Mouse (Mus musculus) c-Kit-positive CD71-negative TER-119-negative erythroid progenitor cells, embryonic 14.5 days (primary cell): ENCODE measurements at regions not wholly inside any gene's neighbourhood (a gene's known extent, or its start where the extent isn't known, plus 50 kb on each side); places are given as distances from the start of the nearest gene placed in this dataset.
A peak's percentile ranks its signal among the peaks of the same experiment; 100 is the strongest.
"Not testable (repeated sequence)": the region's sequence is repeated elsewhere in the genome, so short reads cannot be mapped to it uniquely, and the experiment has no call there.

Experiments
- DNase-seq: peaks from one replicate; pipeline ENCODE4 v3.0.0-alpha.2; 2013; ENCODE audit warnings: low read depth

DNA sequence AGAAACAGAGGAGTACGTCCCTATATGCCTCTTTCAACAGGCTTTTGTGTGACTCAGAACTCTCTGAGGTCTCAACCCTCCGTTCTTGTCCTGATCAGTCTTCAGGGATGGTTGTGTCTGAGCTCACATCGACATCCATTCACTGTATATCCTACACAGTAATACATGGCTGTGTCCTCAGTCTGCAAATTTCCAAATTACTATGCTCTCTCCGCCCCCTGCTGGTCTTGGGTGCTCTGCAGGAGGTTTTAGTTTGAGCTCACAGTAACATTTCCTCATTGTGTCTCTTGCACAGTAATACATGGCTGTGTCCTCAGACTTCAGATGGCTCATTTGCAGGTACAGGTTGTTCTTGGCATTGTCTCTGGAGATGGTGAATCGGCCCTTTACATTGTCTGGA is 53.5 kb downstream of the Adam6a start:
- DNase-seq: not testable (repeated sequence)

DNA sequence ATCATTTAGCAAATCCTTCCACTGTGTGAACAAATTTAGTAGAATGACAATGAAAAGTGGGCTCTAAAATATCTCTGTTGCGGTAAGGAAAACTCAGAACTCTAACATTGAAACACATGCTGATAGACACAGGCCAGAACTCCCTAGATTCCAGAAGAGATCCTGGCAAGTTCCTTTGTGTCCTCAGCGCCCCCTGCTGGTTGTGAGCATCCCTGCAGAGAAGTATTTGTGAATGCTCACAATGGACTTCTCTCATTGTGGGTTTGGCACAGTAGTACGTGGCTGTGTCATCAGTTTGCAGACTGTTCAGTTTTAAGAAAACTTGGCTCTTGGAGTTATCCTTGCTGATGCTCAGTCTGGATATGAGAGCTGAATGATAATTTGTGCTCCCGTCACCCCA is 67.2 kb downstream of the Adam6a start:
- peak; percentile 5 for DNase-seq

DNA sequence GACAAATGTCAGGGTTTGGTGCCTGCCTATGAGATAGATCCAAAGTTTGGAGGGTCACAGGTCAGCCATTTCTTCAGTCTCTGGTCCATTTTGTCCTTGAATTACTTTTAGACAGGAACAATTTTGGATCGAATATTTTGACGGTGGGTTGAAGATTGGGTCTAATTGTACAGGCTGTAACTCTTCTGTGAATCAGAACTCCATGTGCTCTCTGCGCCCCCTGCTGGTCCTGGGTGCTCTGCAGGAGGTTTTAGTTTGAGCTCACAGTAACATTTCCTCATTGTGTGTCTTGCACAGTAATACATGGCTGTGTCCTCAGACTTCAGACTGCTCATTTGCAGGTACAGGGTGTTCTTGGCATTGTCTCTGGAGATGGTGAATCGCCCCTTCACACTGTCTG is 81.5 kb downstream of the Adam6a start:
- not testable (repeated sequence) for DNase-seq

DNA sequence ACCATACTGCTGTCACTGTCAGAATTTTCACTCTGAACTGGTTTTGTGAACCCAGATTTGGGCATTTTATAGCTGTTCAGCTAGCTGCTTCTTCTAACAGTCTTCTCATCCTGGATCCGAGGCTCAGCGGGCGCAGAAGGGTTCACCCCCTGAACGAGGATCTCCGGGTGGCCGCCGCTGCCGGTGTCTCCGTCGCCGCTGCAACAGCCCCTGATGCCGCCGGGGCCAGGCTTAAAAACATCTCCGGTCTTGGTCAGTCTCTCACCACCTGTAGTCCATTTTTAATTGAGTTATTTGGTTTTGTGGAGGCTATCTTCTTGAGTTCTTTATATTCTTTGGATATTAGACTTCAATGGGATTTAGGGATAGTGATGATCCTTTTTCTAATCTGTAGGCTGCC is 87.1 kb downstream of the Adam6a start:
- not testable (repeated sequence) for DNase-seq
